8 mouse cellular contexts compared by ENCODE assay signal in the genomic region with DNA sequence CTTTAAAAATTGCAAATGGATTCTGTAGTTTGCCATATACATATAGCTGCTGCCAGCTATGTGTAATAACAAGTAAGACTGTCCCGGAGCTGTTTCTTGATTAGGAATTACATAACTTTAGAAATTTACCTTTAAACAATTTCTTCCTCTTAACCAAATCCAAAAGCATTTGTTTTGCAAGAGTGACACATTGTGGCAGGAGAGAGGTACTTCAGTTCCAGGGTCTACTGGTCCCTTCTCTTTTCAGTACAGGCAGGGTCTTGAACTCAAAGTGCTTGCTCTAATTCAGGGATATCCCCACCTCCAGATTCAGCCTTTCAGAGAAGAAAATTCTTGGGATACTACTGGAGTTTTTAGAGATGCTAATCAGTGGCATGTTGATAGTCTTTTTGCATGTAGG. TPM values are rescaled to one million over a fixed set of nuclear protein-coding genes. Genes with fewer than 3 reads are reported as not detected.
DNase-seq lines count a peak whose midpoint lies in the region; ATAC-seq and TF ChIP-seq lines count a peak whose summit lies in the region.
"Had no signal": no experiment of that assay in that cellular context is flagged by ENCODE, and none has a peak within 500 bp of the region (broad histone marks: within the 10 kb centered on the region; RNA-seq: fewer than 3 reads in every experiment).

No protein-coding gene starts in this region.

- ATAC-seq in kidney, postnatal 0 days (replicated peaks; ENCODE audit: low FRiP score, low read depth), result no peak
- ATAC-seq: intestine, embryonic 15.5 days had no signal

- no peaks in the 10 kb centered on the region for H3K4me1 ChIP-seq in kidney, postnatal 0 days (replicated peaks; ENCODE audit: insufficient read depth, low read length)
- H3K4me1 ChIP-seq: intestine, embryonic 15.5 days had no signal

- TF ChIP-seq CTCF in kidney, postnatal 0 days (IDR thresholded peaks at IDR 0.05; ENCODE audit: low read depth), result peak; percentile 56

- H3K9me3 ChIP-seq in kidney, postnatal 0 days (replicated peaks; ENCODE audit: low read length), result no peaks in the 10 kb centered on the region
- H3K9me3 ChIP-seq: intestine, embryonic 15.5 days had no signal

- peaks cover 21% of the 10 kb centered on the region for H3K36me3 ChIP-seq in kidney, postnatal 0 days (ENCODE audit: insufficient read depth, low read length)

- H3K4me2 ChIP-seq in kidney, postnatal 0 days (ENCODE audit: low read length), result no peak overlapping the region
- H3K4me2 ChIP-seq: intestine, embryonic 15.5 days had no signal

- WGBS in kidney, postnatal 0 days, result 98% methylated on average over 1 of the region's 1 CpGs
- 93% methylated on average over 1 of the region's 1 CpGs for WGBS in large intestine, adult 2 months

- no peak overlapping the region for H3K9ac ChIP-seq in kidney, postnatal 0 days (ENCODE audit: low read depth, low read length)
- H3K9ac ChIP-seq: intestine, embryonic 15.5 days had no signal

- no peak overlapping the region for H3K4me3 ChIP-seq in kidney, postnatal 0 days (replicated peaks; ENCODE audit: low read depth, low read length)
- H3K4me3 ChIP-seq: intestine, embryonic 15.5 days had no signal

- H3K27me3 ChIP-seq in kidney, postnatal 0 days (ENCODE audit: insufficient read depth, low read length), result no peaks in the 10 kb centered on the region
- H3K27me3 ChIP-seq: intestine, embryonic 15.5 days had no signal

- DNase-seq in kidney, postnatal 0 days (ENCODE audit: low spot score), result peak; percentile 32
- DNase-seq in kidney, adult 11 months, result no peak
- DNase-seq in CD4-positive, CD25-positive, alpha-beta regulatory T cell, adult 2 months (ENCODE audit: low read depth, low spot score), result peak; percentile 36
- DNase-seq in MEL-GATA-1-ER (ENCODE audit: extremely low read depth, low read depth), result peak; percentile 6
- peak; percentile 14 for DNase-seq in large intestine, adult 2 months (ENCODE audit: low read depth, low spot score)
- DNase-seq in spleen, adult 18-20 months, result no peak
- DNase-seq in layer of hippocampus, adult 9-11 months, result no peak

- H3K27ac ChIP-seq in kidney, postnatal 0 days, result no peak overlapping the region
- H3K27ac ChIP-seq: intestine, embryonic 15.5 days had no signal

RNA-seq across cellular contexts. Expression of a gene that starts 36.8 kb away (rescaled TPM):
- polyA plus RNA-seq in kidney, postnatal 0 days (2015; fragmentation: Nextera tagmentation; extraction: Ambion mirVana), result 59.8 and 62.8 TPM in 2 replicates
- polyA plus RNA-seq in large intestine, adult 2 months (2012; rRNA removed), result 12.4 and 12.7 TPM in 2 replicates

Comparison
In these comparisons a context has a peak if more than half of its experiments do, and no peak if none do; other contexts are left out.
1. DNase-seq: peak in kidney, postnatal 0 days (single experiment), CD4-positive, CD25-positive, alpha-beta regulatory T cell, adult 2 months (single experiment), MEL-GATA-1-ER (single experiment) and large intestine, adult 2 months (single experiment); none in kidney, adult 11 months (single experiment), spleen, adult 18-20 months (0 of 2) and layer of hippocampus, adult 9-11 months (single experiment).